Mouse (Mus musculus): ENCODE results near the gene Tmem91. TPM values are rescaled to one million over a fixed set of nuclear protein-coding genes. Genes with fewer than 3 reads are reported as not detected.

Gene Tmem91
- polyA plus RNA-seq, 1 experiment from 2014 or later = 90.5 TPM

- Histone ChIP-seq H3K4me1 (ENCODE audit: control insufficient read depth, insufficient read depth, low read length) (peaks cover 4% of the 10 kb centered on the region), H3K27ac (ENCODE audit: low read length) (no peak overlapping the region), H3K27me3 (ENCODE audit: control insufficient read depth, insufficient read depth, low read depth, low read length) (no peaks in the 10 kb centered on the region), H3K36me3 (ENCODE audit: control insufficient read depth, insufficient read depth, low read length) (no peaks in the 10 kb centered on the region), H3K9ac (ENCODE audit: low read depth, low read length) (peak overlapping the region; percentile 51), H3K4me3 (ENCODE audit: low read depth, low read length) (peak overlapping the region; percentile 40), H3K9me3 (replicated peaks; ENCODE audit: control insufficient read depth, low read length, poor library complexity, severe bottlenecking) (no peaks in the 10 kb centered on the region), H3K4me2 (ENCODE audit: low read length) (peak overlapping the region; percentile 78)
- ATAC-seq = peak; percentile 69
- WGBS = 4% methylated on average over 33 of the region's 37 CpGs
These were observed 29.9 kb upstream of the Tmem91 start for GRCm38 (mm10) chr7:25704716-25705364.

DNA sequence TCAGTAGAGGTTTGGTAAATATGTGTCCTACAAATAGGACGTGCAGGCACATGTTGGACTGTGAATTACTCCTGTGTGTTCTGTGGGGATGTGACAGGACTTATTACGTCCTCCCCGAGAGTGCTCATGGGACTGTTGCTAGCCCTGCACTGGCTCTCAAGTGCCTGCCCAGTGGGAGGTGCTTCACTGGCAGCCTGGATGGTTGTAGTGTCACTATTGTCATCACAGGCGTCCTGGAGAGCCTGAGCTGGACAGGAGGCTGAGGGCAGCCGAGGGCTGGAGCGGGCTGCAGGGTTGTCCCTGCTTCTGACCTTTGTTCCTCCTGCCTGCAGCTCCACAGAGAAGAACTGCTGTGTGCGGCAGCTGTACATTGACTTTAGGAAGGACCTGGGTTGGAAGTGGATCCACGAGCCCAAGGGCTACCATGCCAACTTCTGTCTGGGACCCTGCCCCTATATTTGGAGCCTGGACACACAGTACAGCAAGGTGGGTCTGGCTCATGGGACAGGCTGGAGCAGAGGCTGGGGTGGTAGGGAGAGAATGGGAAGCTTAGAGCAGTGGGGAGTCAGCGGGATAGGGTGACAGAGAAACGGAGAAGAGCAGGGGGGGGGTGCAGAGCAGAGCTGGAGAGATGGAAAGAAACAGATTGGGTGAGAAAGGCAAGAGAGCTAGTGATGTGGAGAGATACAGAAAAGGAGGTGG is 29.0 kb upstream of the Tmem91 start:
- Histone ChIP-seq H3K4me2 (ENCODE audit: low read length) (peak overlapping the region; percentile 78), H3K9me3 (replicated peaks; ENCODE audit: control insufficient read depth, low read length, poor library complexity, severe bottlenecking) (no peaks in the 10 kb centered on the region), H3K27ac (ENCODE audit: low read length) (no peak overlapping the region), H3K9ac (ENCODE audit: low read depth, low read length) (peak overlapping the region; percentile 51; the same call in 1 of the 2 replicates), H3K4me1 (ENCODE audit: control insufficient read depth, insufficient read depth, low read length) (peaks cover 4% of the 10 kb centered on the region), H3K4me3 (ENCODE audit: low read depth, low read length) (peak overlapping the region; percentile 40), H3K36me3 (ENCODE audit: control insufficient read depth, insufficient read depth, low read length) (no peaks in the 10 kb centered on the region), H3K27me3 (ENCODE audit: control insufficient read depth, insufficient read depth, low read depth, low read length) (no peaks in the 10 kb centered on the region)
- ATAC-seq = peak; percentile 49; the same call in 1 of the 2 replicates
- WGBS = 22% methylated on average over 10 of the region's 10 CpGs

- no peak overlapping the region for H3K27ac ChIP-seq (ENCODE audit: low read length)
- H3K4me1 ChIP-seq (ENCODE audit: control insufficient read depth, insufficient read depth, low read length) = peaks cover 4% of the 10 kb centered on the region
- H3K36me3 ChIP-seq (ENCODE audit: control insufficient read depth, insufficient read depth, low read length) = no peaks in the 10 kb centered on the region
- no peaks in the 10 kb centered on the region for H3K27me3 ChIP-seq (ENCODE audit: control insufficient read depth, insufficient read depth, low read depth, low read length)
- H3K9me3 ChIP-seq (replicated peaks; ENCODE audit: control insufficient read depth, low read length, poor library complexity, severe bottlenecking) = no peaks in the 10 kb centered on the region
- ATAC-seq = no peak
- no peak overlapping the region for H3K4me2 ChIP-seq (ENCODE audit: low read length)
- H3K9ac ChIP-seq (ENCODE audit: low read depth, low read length) = no peak overlapping the region
- H3K4me3 ChIP-seq (ENCODE audit: low read depth, low read length) = no peak overlapping the region
- 97% methylated on average over 2 of the region's 2 CpGs for WGBS
These were observed 27.4 kb upstream of the Tmem91 start for GRCm38 (mm10) chr7:25702350-25702749.

DNA sequence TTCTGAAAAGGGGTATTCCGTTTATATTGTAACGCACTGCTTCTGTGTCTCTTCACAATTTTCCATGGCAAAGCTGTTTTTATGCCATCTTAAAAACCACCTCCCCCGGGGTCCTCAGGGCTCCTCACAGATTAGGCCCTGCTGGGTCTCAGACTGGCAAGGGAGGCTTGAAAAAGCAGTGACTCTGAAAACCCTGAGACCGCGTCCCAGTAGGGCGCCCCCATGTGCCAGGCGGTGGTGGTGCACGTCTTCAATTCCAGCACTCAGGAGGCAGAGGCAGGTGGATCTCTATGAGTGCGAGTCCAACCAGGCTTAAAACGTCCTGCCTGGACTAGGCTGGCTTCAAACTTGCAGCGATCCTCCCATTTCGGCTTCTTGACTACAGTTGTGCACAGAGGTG is 25.8 kb upstream of the Tmem91 start:
- H3K36me3 ChIP-seq (ENCODE audit: control insufficient read depth, insufficient read depth, low read length) = no peaks in the 10 kb centered on the region
- WGBS = 76% methylated on average over 12 of the region's 12 CpGs
- ATAC-seq = no peak
- no peak overlapping the region for H3K4me3 ChIP-seq (ENCODE audit: low read depth, low read length)
- no peak overlapping the region for H3K4me2 ChIP-seq (ENCODE audit: low read length)
- H3K27ac ChIP-seq (ENCODE audit: low read length) = no peak overlapping the region
- H3K4me1 ChIP-seq (ENCODE audit: control insufficient read depth, insufficient read depth, low read length) = peaks cover 4% of the 10 kb centered on the region
- H3K9ac ChIP-seq (ENCODE audit: low read depth, low read length) = no peak overlapping the region
- no peaks in the 10 kb centered on the region for H3K27me3 ChIP-seq (ENCODE audit: control insufficient read depth, insufficient read depth, low read depth, low read length)
- H3K9me3 ChIP-seq (replicated peaks; ENCODE audit: control insufficient read depth, low read length, poor library complexity, severe bottlenecking) = no peaks in the 10 kb centered on the region

- Histone ChIP-seq H3K4me2 (ENCODE audit: low read length) (no peak overlapping the region), H3K36me3 (ENCODE audit: control insufficient read depth, insufficient read depth, low read length) (no peaks in the 10 kb centered on the region), H3K4me1 (ENCODE audit: control insufficient read depth, insufficient read depth, low read length) (peaks cover 4% of the 10 kb centered on the region), H3K4me3 (ENCODE audit: low read depth, low read length) (no peak overlapping the region), H3K9me3 (replicated peaks; ENCODE audit: control insufficient read depth, low read length, poor library complexity, severe bottlenecking) (no peaks in the 10 kb centered on the region), H3K27me3 (ENCODE audit: control insufficient read depth, insufficient read depth, low read depth, low read length) (no peaks in the 10 kb centered on the region), H3K9ac (ENCODE audit: low read depth, low read length) (no peak overlapping the region), H3K27ac (ENCODE audit: low read length) (no peak overlapping the region)
- WGBS = 57% methylated on average over 13 of the region's 13 CpGs
- ATAC-seq = no peak
These were observed 24.9 kb upstream of the Tmem91 start for GRCm38 (mm10) chr7:25699851-25700250.

DNA sequence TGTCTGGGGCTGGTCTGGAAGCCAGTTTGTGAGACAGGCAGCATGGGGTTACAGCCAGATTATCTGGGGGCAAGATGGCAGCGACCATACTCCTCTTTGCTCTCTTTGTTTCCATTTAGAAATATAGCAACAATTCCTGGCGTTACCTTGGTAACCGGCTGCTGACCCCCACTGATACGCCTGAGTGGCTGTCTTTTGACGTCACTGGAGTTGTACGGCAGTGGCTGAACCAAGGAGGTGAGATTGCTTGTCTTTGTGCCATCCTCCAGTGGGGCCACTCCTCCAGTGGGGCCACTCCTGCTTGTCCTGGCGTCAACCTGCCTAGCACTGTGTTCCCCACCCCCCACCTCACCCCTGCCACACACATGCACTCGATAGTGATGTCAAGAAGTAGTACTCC is 19.1 kb upstream of the Tmem91 start:
- Histone ChIP-seq H3K4me3 (ENCODE audit: low read depth, low read length) (no peak overlapping the region), H3K27ac (ENCODE audit: low read length) (peak overlapping the region; percentile 45; the same call in 1 of the 2 replicates), H3K9me3 (replicated peaks; ENCODE audit: control insufficient read depth, low read length, poor library complexity, severe bottlenecking) (no peaks in the 10 kb centered on the region), H3K36me3 (ENCODE audit: control insufficient read depth, insufficient read depth, low read length) (no peaks in the 10 kb centered on the region), H3K27me3 (ENCODE audit: control insufficient read depth, insufficient read depth, low read depth, low read length) (peaks cover 25% of the 10 kb centered on the region), H3K4me1 (ENCODE audit: control insufficient read depth, insufficient read depth, low read length) (peaks cover 3% of the 10 kb centered on the region; the same call in 1 of the 2 replicates), H3K4me2 (ENCODE audit: low read length) (no peak overlapping the region), H3K9ac (ENCODE audit: low read depth, low read length) (no peak overlapping the region)
- ATAC-seq = peak; percentile 71
- WGBS = 39% methylated on average over 8 of the region's 8 CpGs

DNA sequence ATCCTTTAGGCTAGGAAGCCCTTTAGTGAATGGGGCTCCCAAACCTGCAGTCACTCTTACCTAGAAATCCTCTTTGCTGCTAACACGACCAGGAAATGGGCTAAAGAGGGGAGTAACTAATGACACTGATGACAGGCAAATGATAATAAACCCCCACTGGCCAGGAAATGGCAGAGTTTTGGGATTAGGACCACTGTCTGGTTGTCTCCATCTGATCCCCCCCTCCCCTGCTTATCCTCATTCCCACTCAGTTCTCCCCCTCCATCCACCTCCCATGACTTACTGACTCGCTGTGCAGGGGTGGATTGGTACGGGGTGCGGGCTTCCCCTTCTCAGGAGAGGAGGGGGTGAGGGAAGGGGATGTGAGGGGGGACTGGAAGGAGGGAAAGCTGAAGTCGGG is 15.1 kb upstream of the Tmem91 start:
- H3K4me2 ChIP-seq (ENCODE audit: low read length) = no peak overlapping the region; the same call in 1 of the 2 replicates

GRCm38 (mm10) chr7:25689603-25690021 is 14.6 kb upstream of the Tmem91 start:
- H3K27me3 ChIP-seq (ENCODE audit: control insufficient read depth, insufficient read depth, low read depth, low read length) = peaks cover 62% of the 10 kb centered on the region
- H3K9ac ChIP-seq (ENCODE audit: low read depth, low read length) = no peak overlapping the region; the same call in 1 of the 2 replicates
- ATAC-seq = no peak
- H3K4me3 ChIP-seq (ENCODE audit: low read depth, low read length) = peak overlapping the region; percentile 41
- H3K9me3 ChIP-seq (replicated peaks; ENCODE audit: control insufficient read depth, low read length, poor library complexity, severe bottlenecking) = no peaks in the 10 kb centered on the region
- H3K27ac ChIP-seq (ENCODE audit: low read length) = no peak overlapping the region
- H3K4me1 ChIP-seq (ENCODE audit: control insufficient read depth, insufficient read depth, low read length) = peaks cover 25% of the 10 kb centered on the region
- peak overlapping the region; percentile 71 for H3K4me2 ChIP-seq (ENCODE audit: low read length)
- H3K36me3 ChIP-seq (ENCODE audit: control insufficient read depth, insufficient read depth, low read length) = no peaks in the 10 kb centered on the region
- 13% methylated on average over 12 of the region's 12 CpGs for WGBS

More for the DNA sequence above, 15.1 kb upstream of the Tmem91 start:
- peaks cover 62% of the 10 kb centered on the region for H3K27me3 ChIP-seq (ENCODE audit: control insufficient read depth, insufficient read depth, low read depth, low read length)
- H3K4me1 ChIP-seq (ENCODE audit: control insufficient read depth, insufficient read depth, low read length) = peaks cover 25% of the 10 kb centered on the region
- H3K9me3 ChIP-seq (replicated peaks; ENCODE audit: control insufficient read depth, low read length, poor library complexity, severe bottlenecking) = no peaks in the 10 kb centered on the region
- H3K27ac ChIP-seq (ENCODE audit: low read length) = no peak overlapping the region
- no peaks in the 10 kb centered on the region for H3K36me3 ChIP-seq (ENCODE audit: control insufficient read depth, insufficient read depth, low read length)
- ATAC-seq = no peak
- 38% methylated on average over 5 of the region's 5 CpGs for WGBS
- no peak overlapping the region for H3K4me3 ChIP-seq (ENCODE audit: low read depth, low read length)
- no peak overlapping the region for H3K9ac ChIP-seq (ENCODE audit: low read depth, low read length)

Measured in midbrain, embryonic 16.5 days (tissue).